Mouse (Mus musculus) spleen, adult 18-20 months (tissue): ENCODE data around the gene Shld2.
A peak's percentile ranks its signal among the peaks of the same experiment; 100 is the strongest.
"Not testable (repeated sequence)": the region's sequence is repeated elsewhere in the genome, so short reads cannot be mapped to it uniquely, and the experiment has no call there.

Source experiments
- DNase-seq, 2 experiments: peaks; one replicate each; pipeline ENCODE4 v3.0.0; 2022; ENCODE audit warnings: mixed read lengths in 2 of 2

Shld2 gene

DNA sequence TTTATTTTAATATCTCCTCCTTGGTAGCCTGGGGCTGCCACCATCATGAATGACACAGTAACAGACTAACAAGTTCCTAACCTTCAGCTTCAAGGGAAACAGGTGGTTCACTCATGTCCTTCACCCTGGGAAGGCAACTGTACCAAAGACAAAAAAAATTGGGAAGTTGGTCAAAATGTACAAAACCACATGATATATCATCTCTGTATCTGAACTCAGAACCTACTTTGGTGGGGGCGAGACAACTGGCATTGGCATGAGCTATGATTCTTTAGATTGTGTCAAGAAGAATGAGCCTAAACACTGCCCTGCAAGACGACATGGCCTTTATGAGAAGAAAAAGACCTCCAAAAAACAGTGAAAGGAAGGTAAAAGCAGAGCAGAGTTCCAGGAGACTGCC is 29.5 kb downstream of the Shld2 start:
- DNase-seq = no peak

DNA sequence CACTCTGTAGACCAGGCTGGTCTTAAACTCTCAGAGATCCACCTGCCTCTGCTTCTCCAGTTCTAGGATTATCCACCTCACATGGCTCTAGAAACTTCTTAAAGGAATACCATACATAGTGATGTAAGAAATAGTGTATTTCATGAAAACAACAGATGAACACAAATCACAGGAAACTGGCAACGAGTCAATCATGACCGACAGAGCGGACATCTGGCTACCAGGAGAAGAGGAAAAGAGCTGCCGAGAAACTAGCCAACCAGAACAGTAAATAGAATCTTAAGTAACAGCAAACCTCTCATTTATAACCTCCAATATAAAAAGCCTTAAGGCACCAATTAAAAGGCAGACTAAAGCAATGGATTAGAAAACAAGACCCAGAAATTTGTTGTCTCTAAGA is 30.6 kb downstream of the Shld2 start:
- DNase-seq = no peak

DNA sequence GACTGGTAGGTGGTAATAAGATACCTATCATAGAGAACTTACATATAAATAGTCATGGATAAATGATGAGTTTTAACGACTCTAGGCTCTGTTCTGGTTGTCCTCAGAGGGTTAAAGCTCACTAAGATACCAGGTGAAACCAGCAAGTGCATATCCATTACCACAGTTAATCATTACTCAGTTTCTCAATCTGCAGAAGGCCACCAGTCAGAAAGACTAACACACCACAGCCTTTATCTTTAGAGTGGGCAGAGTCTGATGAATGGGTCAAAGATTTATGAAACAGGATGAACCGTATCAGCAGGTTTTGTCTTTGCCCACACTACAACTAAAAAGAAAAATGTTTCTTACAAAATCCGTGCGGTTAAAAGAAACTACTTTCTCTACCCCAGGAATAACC is 35.1 kb downstream of the Shld2 start:
- DNase-seq = no peak

- DNase-seq = no peak
Observed at GRCm38 (mm10) chr14:34274141-34274540, 36.2 kb downstream of the Shld2 start.

- no peak for DNase-seq
Observed at GRCm38 (mm10) chr14:34273280-34273679, 37.0 kb downstream of the Shld2 start.

- DNase-seq = no peak
Observed at GRCm38 (mm10) chr14:34268046-34268445, 42.2 kb downstream of the Shld2 start.

DNA sequence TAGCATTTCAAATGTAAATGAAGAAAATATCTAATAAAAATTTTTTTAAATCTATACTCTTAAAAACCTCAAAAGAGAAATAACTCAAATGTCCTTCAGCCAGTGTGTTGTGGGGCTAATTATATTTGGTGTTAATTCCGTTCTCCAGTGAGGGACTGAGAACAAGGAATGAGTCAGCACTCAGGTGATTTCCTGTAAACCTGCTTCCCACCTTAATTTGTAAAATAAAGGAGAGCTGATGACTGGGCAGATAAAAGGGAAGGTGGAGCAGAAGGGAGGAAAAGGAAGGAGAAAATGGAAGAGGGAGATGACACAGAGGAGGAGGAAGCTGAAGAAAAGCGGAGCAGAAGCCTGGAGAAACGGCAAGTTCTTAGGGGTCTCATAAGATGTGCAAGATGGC is 51.8 kb downstream of the Shld2 start:
- not testable (repeated sequence) for DNase-seq

GRCm38 (mm10) chr14:34253261-34253660 is 57.0 kb downstream of the Shld2 start:
- DNase-seq = no peak

GRCm38 (mm10) chr14:34252470-34253145 is 57.7 kb downstream of the Shld2 start:
- no peak for DNase-seq

- no peak for DNase-seq
Observed at GRCm38 (mm10) chr14:34240676-34241075, 69.6 kb downstream of the Shld2 start.

DNA sequence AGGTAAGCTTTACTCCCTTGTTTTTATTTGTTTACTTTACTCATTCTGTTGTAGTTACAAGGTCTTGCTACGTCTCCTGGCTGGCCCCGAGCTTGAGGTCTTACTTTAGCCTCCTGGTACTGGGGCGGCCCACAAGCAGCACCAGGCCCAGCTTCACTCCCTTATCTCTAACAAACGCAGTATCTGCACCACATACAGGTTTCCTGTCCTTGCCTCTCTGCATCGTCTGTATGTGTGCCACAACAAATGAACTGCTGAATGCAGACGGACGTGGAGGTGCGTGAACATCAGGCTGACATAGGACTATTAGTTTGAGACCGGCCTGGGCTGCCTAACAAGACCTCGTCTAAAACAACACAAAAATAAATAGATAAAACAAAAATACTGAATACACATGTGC is 70.0 kb downstream of the Shld2 start:
- no peak for DNase-seq

- DNase-seq = peak in 1 of 2 experiments; percentile 17
Observed at GRCm38 (mm10) chr14:34234630-34235380, 75.5 kb downstream of the Shld2 start.

DNA sequence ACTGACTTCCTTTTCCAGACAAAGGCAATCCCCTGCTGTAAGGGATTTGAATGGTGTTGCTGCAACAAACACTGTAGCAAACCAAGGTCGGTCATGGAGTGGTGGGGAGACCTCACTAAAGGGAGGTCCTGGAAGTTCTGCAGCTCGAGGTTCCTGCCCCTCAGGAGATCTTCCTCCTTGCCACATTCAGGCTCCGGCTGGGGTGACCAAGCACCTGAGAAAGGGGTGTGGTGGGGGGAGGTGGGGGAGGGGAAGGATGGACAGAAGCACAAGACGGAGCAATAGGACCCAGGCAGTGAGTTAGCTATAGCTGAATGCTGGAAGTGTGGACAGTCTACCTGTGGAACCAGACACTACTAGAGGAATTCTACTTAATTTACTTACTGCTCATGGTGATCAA is 76.4 kb downstream of the Shld2 start:
- no peak for DNase-seq

- no peak for DNase-seq
Observed at GRCm38 (mm10) chr14:34232866-34233680, 77.2 kb downstream of the Shld2 start.

- no peak for DNase-seq
Observed at GRCm38 (mm10) chr14:34232340-34232739, 78.0 kb downstream of the Shld2 start.

DNA sequence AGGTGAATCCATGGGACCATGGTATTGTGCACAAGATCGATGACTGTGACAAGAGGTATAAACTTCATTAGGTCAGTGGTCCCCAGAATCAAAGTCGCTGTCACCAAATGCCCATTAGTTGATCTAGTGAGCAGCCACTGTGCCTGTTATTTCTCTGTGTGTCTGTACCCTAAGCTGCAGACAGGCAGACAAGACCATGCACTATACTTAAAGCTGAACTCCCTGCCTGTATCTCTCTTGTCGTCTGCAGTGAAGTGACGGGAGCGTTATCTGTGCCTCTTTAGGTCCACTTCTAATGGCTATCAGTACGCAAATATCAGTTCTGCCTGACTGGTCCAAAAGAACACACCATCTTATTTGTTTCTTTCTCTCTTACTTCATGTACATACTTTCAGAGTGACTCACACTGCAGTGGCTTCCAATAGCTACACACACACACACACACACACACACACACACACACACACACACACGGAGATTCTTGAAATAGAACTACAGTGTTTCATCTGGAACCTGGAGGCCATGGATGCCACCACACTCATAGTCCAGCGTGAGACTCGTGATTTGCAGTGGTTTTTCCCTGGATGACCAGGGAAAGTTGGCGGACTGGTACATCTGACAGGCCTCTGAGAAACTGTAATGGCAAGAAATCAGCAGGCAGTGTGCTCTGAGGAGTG is 81.3 kb downstream of the Shld2 start:
- DNase-seq = no peak

GRCm38 (mm10) chr14:34227981-34228380 is 82.3 kb downstream of the Shld2 start:
- DNase-seq = no peak

DNA sequence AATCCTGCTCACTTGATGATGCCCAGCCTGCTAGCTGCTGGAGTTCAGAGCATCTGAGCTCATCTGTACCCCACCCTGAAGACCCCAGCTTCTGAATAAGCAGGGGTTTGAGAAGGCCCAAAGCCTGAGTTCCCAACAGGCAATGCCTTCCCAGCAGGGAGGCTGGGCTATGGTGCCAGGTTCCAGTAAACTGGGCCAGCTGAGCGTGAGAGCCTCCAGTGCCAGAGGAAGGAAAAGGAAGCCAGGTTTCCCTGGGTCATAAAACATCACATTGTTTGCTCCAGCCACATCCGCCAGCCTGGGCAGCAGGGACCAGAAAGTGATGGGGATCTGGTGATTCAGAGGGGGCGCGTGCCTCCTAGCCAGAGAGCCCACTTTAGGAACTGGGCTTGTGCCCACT is 83.7 kb downstream of the Shld2 start:
- DNase-seq = no peak

DNA sequence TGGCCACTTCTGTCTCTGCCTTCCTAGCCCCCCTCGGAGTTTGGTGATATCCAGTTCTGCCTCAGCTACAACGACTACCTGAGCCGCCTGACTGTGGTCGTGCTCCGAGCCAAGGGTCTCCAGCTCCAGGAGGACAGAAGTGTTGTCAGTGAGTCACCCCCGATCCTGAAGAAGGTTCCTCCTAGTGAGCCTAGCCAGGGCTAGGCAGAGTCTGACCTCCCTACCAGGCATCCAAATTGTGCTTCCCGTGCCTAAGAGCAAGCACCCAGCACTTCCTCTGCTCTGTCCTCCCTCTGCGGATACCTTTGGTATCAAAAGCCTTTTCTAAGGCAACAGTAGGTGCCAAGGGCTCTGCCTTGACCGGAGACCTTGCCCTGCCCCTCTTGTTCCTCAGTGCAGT is 84.3 kb downstream of the Shld2 start:
- DNase-seq = no peak

- no peak for DNase-seq
Observed at GRCm38 (mm10) chr14:34223362-34223898, 86.9 kb downstream of the Shld2 start.

DNA sequence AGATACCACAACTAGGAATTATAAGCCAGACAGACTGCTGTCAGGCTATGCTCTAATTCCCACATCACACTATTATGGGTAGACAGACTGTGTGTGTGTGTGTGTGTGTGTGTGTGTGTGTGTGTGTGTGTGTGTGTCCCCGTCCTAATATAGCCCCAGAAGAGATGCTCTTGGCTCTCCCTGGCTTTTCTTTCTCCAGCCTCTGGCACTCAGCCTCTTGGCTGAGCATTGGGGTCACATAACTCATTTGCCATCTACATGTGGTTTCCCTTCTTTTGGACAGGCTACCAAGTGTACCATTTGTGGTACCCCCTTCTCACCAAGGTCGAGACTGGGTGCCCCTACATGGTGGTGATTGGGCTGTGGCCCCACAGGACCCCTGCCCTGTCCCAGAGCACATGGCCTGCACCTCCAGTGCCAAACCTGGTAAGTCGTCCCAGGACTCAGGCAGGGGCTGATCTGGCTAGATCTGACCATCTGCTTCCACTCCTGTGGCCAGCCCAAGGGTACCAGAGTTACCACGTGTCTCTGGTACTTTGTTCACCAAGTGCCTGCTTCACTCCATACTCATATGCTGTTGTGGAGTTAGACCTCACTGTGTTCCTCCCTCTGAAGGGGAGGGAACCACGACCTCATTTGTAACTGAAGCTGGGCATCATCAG is 88.7 kb downstream of the Shld2 start:
- no peak for DNase-seq

DNA sequence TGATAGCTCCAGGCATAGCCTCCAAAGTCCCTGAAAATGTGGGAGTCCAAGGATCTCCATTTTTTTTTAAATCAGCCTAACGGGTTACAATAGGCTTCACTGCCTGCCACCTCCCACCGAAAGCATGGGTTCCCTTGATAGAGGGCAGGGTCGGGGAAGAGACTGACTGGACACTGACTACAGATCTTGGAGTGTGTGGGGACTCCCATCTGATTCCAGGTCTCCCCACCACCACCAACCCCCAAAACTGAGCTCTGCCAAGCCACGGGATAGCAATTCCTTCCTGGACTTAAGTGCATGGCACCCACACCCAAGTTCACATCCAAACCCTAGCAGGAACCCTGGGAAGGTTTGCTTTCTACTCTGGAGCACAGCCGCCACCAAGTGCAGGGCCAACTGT is 89.9 kb downstream of the Shld2 start:
- no peak for DNase-seq
